Mouse (Mus musculus) gastrocnemius, adult 8-10 months (tissue): Measurements from ENCODE around the gene Stk36. TPM values are rescaled to one million over a fixed set of nuclear protein-coding genes. Genes with fewer than 3 reads are reported as not detected.
A peak's percentile ranks its signal among the peaks of the same experiment; 100 is the strongest.

Experiments
- DNase-seq, 2 experiments: peaks; one replicate each; pipeline ENCODE4 v3.0.0; 2022; ENCODE audit warnings: low spot score in 2 of 2
- microRNA-seq: library from miRNA; unstranded; fragments of <30 nt; microRNA quantifications from one replicate; pipeline ENCODE4 v1.2.0, GENCODE M21; 2022
- total RNA-seq, 4 experiments: library from RNA; stranded (reverse); gene quantifications; 2 replicates each; pipeline ENCODE4 v1.2.4; 2022

Stk36 gene
- total RNA-seq, 4 experiments from 2014 or later, result 0.11 to 0.49 (median 0.27) TPM

DNA sequence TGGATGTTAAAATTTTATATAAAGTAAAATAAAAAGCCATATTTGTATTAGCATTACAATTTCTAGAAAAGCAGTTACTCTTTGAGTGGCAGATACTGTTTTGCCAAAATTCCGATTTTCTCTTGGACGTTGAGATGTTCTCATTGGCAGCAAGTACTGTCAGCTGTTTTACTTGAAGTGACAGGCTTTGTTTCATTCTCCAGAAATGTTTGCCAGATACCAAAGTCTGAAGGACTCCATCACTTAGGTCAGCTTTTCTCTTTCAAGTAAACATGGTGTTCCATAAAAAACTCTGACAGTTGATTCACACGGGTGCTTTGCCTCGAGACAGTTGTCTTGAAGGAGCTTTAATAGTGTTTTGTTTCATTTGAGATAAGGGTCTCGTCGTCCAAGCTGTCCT, 63.9 kb downstream of the Stk36 start:
- no peak for DNase-seq

GRCm38 (mm10) chr1:74668371-74668770, 67.1 kb downstream of the Stk36 start:
- DNase-seq, result no peak

DNA sequence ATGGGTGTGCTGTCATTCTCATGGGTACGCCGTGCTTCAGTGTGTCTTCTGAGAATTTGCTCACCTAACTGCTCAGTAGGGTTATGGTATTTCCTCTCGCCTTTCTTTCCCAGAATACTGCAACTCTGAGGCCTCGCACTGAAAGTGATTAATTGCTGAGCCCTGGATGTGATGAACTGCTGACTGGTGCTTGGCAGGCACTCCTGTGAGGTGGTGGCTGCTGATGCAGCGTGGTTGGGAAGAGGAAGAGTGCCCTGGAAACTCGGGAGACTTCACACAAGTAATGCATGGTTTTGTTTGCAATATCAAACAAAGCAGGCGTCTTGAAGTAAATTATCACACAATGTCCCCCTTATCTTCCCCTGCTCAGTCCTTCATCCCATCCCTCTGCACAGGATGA, 71.5 kb downstream of the Stk36 start:
- peak; percentile 41 to 47 for DNase-seq

DNA sequence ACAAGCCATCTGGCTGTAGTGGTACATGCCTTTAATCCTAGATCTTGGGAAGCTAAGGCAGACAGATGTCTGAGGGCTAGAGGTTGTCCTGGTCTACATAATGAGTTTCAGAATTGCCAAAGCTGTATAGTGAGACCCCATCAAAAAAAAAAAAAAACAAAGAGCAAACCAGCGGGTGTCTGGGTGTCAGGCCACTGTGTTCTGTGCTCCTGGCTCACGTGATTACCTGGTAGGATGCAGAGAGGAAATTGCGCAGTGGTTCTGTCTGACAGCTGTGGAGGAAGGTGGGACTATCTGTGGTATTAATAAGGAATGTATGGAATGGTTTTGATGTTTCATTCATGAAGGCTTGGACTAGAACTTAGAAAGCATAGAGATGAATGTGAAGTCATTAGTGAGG, 75.6 kb downstream of the Stk36 start:
- no peak for DNase-seq

GRCm38 (mm10) chr1:74677843-74678242, 76.6 kb downstream of the Stk36 start:
- DNase-seq, result no peak

Small RNA genes within 50 kb of the gene (microRNA-seq; reads per million reads assigned to microRNA genes)
- gene Gm25035, result not detected

Other genes starting within 250 kb of the Stk36 start
- under 1 TPM in 3 of 4 experiments, not detected in 1; 0.21 to 0.44 (median 0.36) TPM for gene Catip, start 239.3 kb upstream of the Stk36 start, total RNA-seq
- gene Slc11a1, start 226.2 kb upstream of the Stk36 start, total RNA-seq, result 1 to 10 TPM; 2.1 to 6.5 (median 5.1) TPM
- gene Ctdsp1, start 209.9 kb upstream of the Stk36 start, total RNA-seq, result 100 to 1,000 TPM; 105 to 110 (median 107) TPM
- not detected for gene Vil1, start 192.1 kb upstream of the Stk36 start, total RNA-seq
- gene Cnot9, start 95.4 kb upstream of the Stk36 start, total RNA-seq, result 10 to 100 TPM; 10.7 to 15.0 (median 11.6) TPM
- gene Plcd4, start 58.6 kb upstream of the Stk36 start, total RNA-seq, result 100 to 1,000 TPM in 2 of 4 experiments, 10 to 100 TPM in 2; 89.2 to 107 (median 97.0) TPM
- gene Usp37, start 57.2 kb upstream of the Stk36 start, total RNA-seq, result 10 to 100 TPM in 1 of 4 experiments, 1 to 10 TPM in 3; 6.4 to 11.0 (median 7.2) TPM
- gene Zfp142, start 13.2 kb upstream of the Stk36 start, total RNA-seq, result 1 to 10 TPM; 5.4 to 9.1 (median 6.6) TPM
- 10 to 100 TPM; 19.7 to 21.8 (median 20.9) TPM for gene Bcs1l, start 13.2 kb upstream of the Stk36 start, total RNA-seq
- gene Rnf25, start within 50 bp of the Stk36 start, total RNA-seq, result 10 to 100 TPM; 14.4 to 18.1 (median 16.4) TPM
- 10 to 100 TPM in 3 of 4 experiments, 1 to 10 TPM in 1; 9.2 to 18.3 (median 11.4) TPM for gene Ttll4, start 60.3 kb downstream of the Stk36 start, total RNA-seq
- gene Cyp27a1, start 112.1 kb downstream of the Stk36 start, total RNA-seq, result 10 to 100 TPM; 44.3 to 72.8 (median 67.1) TPM
- 100 to 1,000 TPM in 3 of 4 experiments, 10 to 100 TPM in 1; 76.0 to 167 (median 125) TPM for gene Prkag3, start 147.8 kb downstream of the Stk36 start, total RNA-seq
- under 1 TPM in 3 of 4 experiments, not detected in 1; 0.27 to 0.72 (median 0.48) TPM for gene Wnt6, start 170.4 kb downstream of the Stk36 start, total RNA-seq
- gene Wnt10a, start 190.1 kb downstream of the Stk36 start, total RNA-seq, result under 1 TPM in 1 of 4 experiments, not detected in 3; 0.16 TPM